Mouse (Mus musculus) monocyte, adult 5-6 weeks (primary cell): ENCODE data around the gene Gm20683. TPM values are rescaled to one million over a fixed set of nuclear protein-coding genes. Genes with fewer than 3 reads are reported as not detected.

Source experiments
- ATAC-seq: fragments of 153-309, 156-312 bp; replicated peaks from 2 replicates; pipeline ENCODE4 v1.8.0; 2017; ENCODE audit warnings: mild to moderate bottlenecking; ENCODE audit not compliant: low TSS enrichment, insufficient number of reproducible peaks, severe bottlenecking, poor library complexity, low FRiP score
- total RNA-seq: library from RNA; stranded (forward); fragments of 200-1000, 200-491, 200-594 nt; gene quantifications from 3 replicates; pipeline ENCODE4 v1.2.3, GENCODE M21; 2017

Gene Gm20683
- total RNA-seq, 1 experiment from 2014 or later = 2.9 TPM

DNA sequence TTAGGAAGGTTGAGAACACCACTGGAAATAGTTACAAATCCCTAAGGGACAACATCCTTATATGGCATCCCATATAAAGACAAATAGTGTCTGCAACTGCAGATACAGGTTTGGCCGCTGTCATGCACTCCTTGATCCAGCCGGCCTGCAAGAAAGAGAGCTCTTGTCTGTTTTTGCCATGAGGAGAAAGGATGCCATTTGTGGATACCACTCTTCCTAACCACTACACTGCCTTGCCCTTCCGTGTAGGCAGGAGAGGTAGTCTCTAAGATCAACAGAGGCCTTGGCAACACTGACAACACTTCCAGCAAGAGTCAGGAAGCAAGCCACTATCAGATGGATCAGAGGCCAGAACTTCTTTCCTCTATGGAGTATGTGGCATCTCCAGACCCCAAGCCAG is 55.3 kb downstream of the Gm20683 start, which contains the start of gene Ccdc78:
TSS of gene Ccdc78 (plus strand) at position 301 of the 400 bp plus-strand sequence.
- ATAC-seq = no peak

DNA sequence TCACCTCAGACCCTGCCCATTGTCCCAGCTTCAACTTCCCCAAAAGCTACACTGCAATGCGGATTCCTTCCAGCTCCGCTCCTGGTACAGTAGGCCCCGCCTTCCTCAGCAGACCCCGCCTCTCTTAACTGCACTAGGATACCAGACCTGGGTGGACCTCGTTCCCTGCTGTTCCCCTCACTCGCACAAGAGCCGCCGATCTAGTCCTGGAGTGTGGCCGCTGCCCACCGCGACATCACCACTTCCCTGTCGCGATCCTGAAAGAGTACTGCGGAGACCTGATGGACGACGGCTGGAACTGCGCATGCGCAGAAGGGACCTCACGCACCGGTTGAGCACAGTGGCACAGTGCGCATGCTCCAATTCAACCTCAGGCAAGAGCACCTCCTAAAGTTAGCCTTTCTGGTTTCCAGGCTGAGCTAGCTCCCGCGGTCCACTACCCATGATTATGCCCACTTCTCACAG is 56.2 kb downstream of the Gm20683 start, which contains the start of gene Haghl:
TSS of gene Haghl (minus strand) at position 393 of the 465 bp plus-strand sequence.
- ATAC-seq = peak; percentile 89

Other genes with a start within 250 kb of the Gm20683 start
- gene Gng13, start 124.6 kb downstream of the Gm20683 start, total RNA-seq = not detected in 3 replicates
- gene Chtf18, start 114.3 kb downstream of the Gm20683 start, total RNA-seq = 1.1 to 5.0 TPM (median 3.0 TPM) in 3 replicates
- gene Rpusd1, start 114.1 kb downstream of the Gm20683 start, total RNA-seq = 0.95 to 2.5 TPM in 2 of 3 replicates, not detected in the other
- gene Mslnl, start 105.7 kb downstream of the Gm20683 start, total RNA-seq = not detected in 3 replicates
- not detected in 3 replicates for gene Msln, start 87.4 kb downstream of the Gm20683 start, total RNA-seq
- 22.3 to 32.1 TPM (median 27.3 TPM) in 3 replicates for gene Narfl, start 68.0 kb downstream of the Gm20683 start, total RNA-seq
- 16.0 to 49.1 TPM (median 25.3 TPM) in 3 replicates for gene Haghl, start 56.1 kb downstream of the Gm20683 start, total RNA-seq
- not detected in 3 replicates for gene Ccdc78, start 55.2 kb downstream of the Gm20683 start, total RNA-seq
- 30.7 to 53.7 TPM (median 38.7 TPM) in 3 replicates for gene Fam173a, start 48.9 kb downstream of the Gm20683 start, total RNA-seq
- not detected in 3 replicates for gene AC134908.4, start 46.1 kb downstream of the Gm20683 start, total RNA-seq
- 5.1 to 6.4 TPM (median 6.1 TPM) in 3 replicates for gene Metrn, start 44.6 kb downstream of the Gm20683 start, total RNA-seq
- not detected in 3 replicates for gene Fbxl16, start 32.7 kb downstream of the Gm20683 start, total RNA-seq
- 10.7 to 16.6 TPM (median 15.6 TPM) in 3 replicates for gene Wdr24, start 18.1 kb downstream of the Gm20683 start, total RNA-seq
- 7.9 to 20.3 TPM (median 11.0 TPM) in 3 replicates for gene Jmjd8, start 12.9 kb downstream of the Gm20683 start, total RNA-seq
- 74.5 to 81.4 TPM (median 75.3 TPM) in 3 replicates for gene Stub1, start 8.4 kb downstream of the Gm20683 start, total RNA-seq
- gene Rhbdl1, start 4.5 kb downstream of the Gm20683 start, total RNA-seq = 1.8 TPM in 1 of 3 replicates, not detected in the others
- gene Rhot2, start 3.1 kb upstream of the Gm20683 start, total RNA-seq = 17.6 to 38.7 TPM (median 34.3 TPM) in 3 replicates
- 2.9 to 7.7 TPM (median 3.4 TPM) in 3 replicates for gene Wdr90, start 19.7 kb upstream of the Gm20683 start, total RNA-seq
- 1.1 to 5.7 TPM (median 1.6 TPM) in 3 replicates for gene Mcrip2, start 27.0 kb upstream of the Gm20683 start, total RNA-seq
- 1.3 to 10.0 TPM (median 7.0 TPM) in 3 replicates for gene Mettl26, start 33.3 kb upstream of the Gm20683 start, total RNA-seq
- gene Wfikkn1, start 39.1 kb upstream of the Gm20683 start, total RNA-seq = 1.0 to 2.1 TPM (median 1.4 TPM) in 3 replicates
- gene Rab40c, start 78.0 kb upstream of the Gm20683 start, total RNA-seq = 3.5 to 7.1 TPM (median 3.8 TPM) in 3 replicates
- gene Pigq, start 103.2 kb upstream of the Gm20683 start, total RNA-seq = 13.5 to 34.1 TPM (median 18.4 TPM) in 3 replicates
- gene Nhlrc4, start 103.2 kb upstream of the Gm20683 start, total RNA-seq = not detected in 3 replicates
- gene A930017K11Rik, start 110.8 kb upstream of the Gm20683 start, total RNA-seq = not detected in 3 replicates
- 2.3 to 6.6 TPM (median 6.1 TPM) in 3 replicates for gene Capn15, start 144.0 kb upstream of the Gm20683 start, total RNA-seq
- gene Rab11fip3, start 227.8 kb upstream of the Gm20683 start, total RNA-seq = 0.32 to 4.0 TPM (median 1.2 TPM) in 3 replicates
- 7.7 to 13.9 TPM (median 12.5 TPM) in 3 replicates for gene Decr2, start 248.6 kb upstream of the Gm20683 start, total RNA-seq